Mouse (Mus musculus) gastrocnemius, adult 8-10 months (tissue): Measurements from ENCODE around the gene Oas1f. TPM values are rescaled to one million over a fixed set of nuclear protein-coding genes. Genes with fewer than 3 reads are reported as not detected.
"Not testable (repeated sequence)": the region's sequence is repeated elsewhere in the genome, so short reads cannot be mapped to it uniquely, and the experiment has no call there.

Experiments used
- DNase-seq, 2 experiments: peaks; one replicate each; pipeline ENCODE4 v3.0.0; 2022; ENCODE audit warnings: low spot score in 2 of 2
- total RNA-seq, 4 experiments: library from RNA; stranded (reverse); gene quantifications; 2 replicates each; pipeline ENCODE4 v1.2.4; 2022

The Oas1f gene
- total RNA-seq: not detected

- no peak for DNase-seq
These were observed at the start of gene Oas1f for GRCm38 (mm10) chr5:120847067-120847466. Oas1f (plus strand) TSS chr5:120847367.

GRCm38 (mm10) chr5:120798147-120798546, 49.0 kb upstream of the Oas1f start:
- not testable (repeated sequence) for DNase-seq

- not testable (repeated sequence) for DNase-seq
These were observed 48.2 kb upstream of the Oas1f start for GRCm38 (mm10) chr5:120798943-120799342.

- DNase-seq: no peak
These were observed 43.6 kb upstream of the Oas1f start for GRCm38 (mm10) chr5:120803596-120803995.

GRCm38 (mm10) chr5:120806458-120806857, 40.7 kb upstream of the Oas1f start:
- no peak for DNase-seq

- DNase-seq: no peak
These were observed 38.0 kb upstream of the Oas1f start for GRCm38 (mm10) chr5:120809171-120809570.

- peak; percentile 65 to 67 for DNase-seq
These were observed 35.0 kb upstream of the Oas1f start, which contains the start of gene Oas1c for GRCm38 (mm10) chr5:120811951-120812819. Oas1c (minus strand) TSS chr5:120812514.

GRCm38 (mm10) chr5:120813023-120813422, 34.1 kb upstream of the Oas1f start:
- DNase-seq: no peak

GRCm38 (mm10) chr5:120815949-120816348, 31.2 kb upstream of the Oas1f start:
- no peak for DNase-seq

- no peak for DNase-seq
These were observed 28.2 kb upstream of the Oas1f start for GRCm38 (mm10) chr5:120818999-120819398.

GRCm38 (mm10) chr5:120831031-120831430, 16.1 kb upstream of the Oas1f start:
- DNase-seq: no peak

- DNase-seq: no peak
These were observed 13.6 kb upstream of the Oas1f start for GRCm38 (mm10) chr5:120833335-120834280.

- no peak for DNase-seq
These were observed 10.2 kb upstream of the Oas1f start for GRCm38 (mm10) chr5:120836731-120837585.

GRCm38 (mm10) chr5:120844713-120845112, 2.5 kb upstream of the Oas1f start:
- DNase-seq: no peak

GRCm38 (mm10) chr5:120849601-120850136, 2.5 kb downstream of the Oas1f start:
- no peak for DNase-seq

GRCm38 (mm10) chr5:120859241-120859640, 12.1 kb downstream of the Oas1f start:
- DNase-seq: no peak

- no peak for DNase-seq
These were observed 14.0 kb downstream of the Oas1f start, which contains the start of gene Oas1h for GRCm38 (mm10) chr5:120861121-120861520. Oas1h (plus strand) TSS chr5:120861421.

- DNase-seq: no peak
These were observed 18.2 kb downstream of the Oas1f start for GRCm38 (mm10) chr5:120865336-120865860.

- DNase-seq: no peak
These were observed 22.4 kb downstream of the Oas1f start for GRCm38 (mm10) chr5:120869436-120870015.

GRCm38 (mm10) chr5:120870081-120870480, 22.9 kb downstream of the Oas1f start:
- no peak for DNase-seq
